In the genomic region with DNA sequence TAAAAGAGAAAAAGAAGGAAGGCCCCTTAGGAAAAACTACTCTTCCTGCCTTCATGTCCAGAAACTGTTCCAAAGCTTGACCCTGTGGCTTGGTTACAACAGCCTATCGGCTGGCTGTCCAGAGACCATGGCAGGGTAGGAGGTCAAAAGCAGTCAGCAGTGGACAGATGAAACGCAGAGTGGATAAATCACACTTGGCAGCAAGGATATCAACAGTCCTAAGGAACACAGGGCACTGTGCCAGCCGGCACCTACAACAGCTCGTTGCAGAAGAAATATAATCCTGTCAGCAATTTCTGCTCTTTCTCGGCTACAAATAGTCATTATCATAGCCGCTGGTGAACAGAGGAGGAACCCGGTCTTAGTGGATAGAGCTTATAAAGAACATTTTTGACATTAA, we compare ENCODE assay signal across 8 mouse cellular contexts.
DNase-seq lines count a peak whose midpoint lies in the region; ATAC-seq lines count a peak whose summit lies in the region.

No protein-coding gene starts in this region.

- peak overlapping the region; percentile 0; the same call in 1 of the 2 replicates for H3K27ac ChIP-seq in kidney, embryonic 14.5 days (ENCODE audit: low read depth, low read length)

- 15% methylated on average over 7 of the region's 7 CpGs for WGBS in kidney, embryonic 14.5 days

- no peak overlapping the region for H3K9ac ChIP-seq in kidney, embryonic 14.5 days (ENCODE audit: low read depth, low read length)

- H3K4me3 ChIP-seq in kidney, embryonic 14.5 days (ENCODE audit: low read length) = no peak overlapping the region

- H3K9me3 ChIP-seq in kidney, embryonic 14.5 days (ENCODE audit: control insufficient read depth, low read length) = no peaks in the 10 kb centered on the region

- no peak overlapping the region for H3K4me2 ChIP-seq in kidney, embryonic 14.5 days (replicated peaks; ENCODE audit: low read depth, low read length)

- H3K36me3 ChIP-seq in kidney, embryonic 14.5 days (ENCODE audit: control insufficient read depth, insufficient read depth, low read length) = no peaks in the 10 kb centered on the region

- intact Hi-C loops in gastrocnemius, postnatal 36 days (cut with DNase I) = no loop called here

- peak; percentile 72; the same call in 1 of the 2 replicates for ATAC-seq in kidney, embryonic 14.5 days (ENCODE audit: low FRiP score, low TSS enrichment)

- peak; percentile 35 for DNase-seq in gastrocnemius, adult 18-20 months (ENCODE audit: low spot score)
- no peak for DNase-seq in gastrocnemius, postnatal 36 days
- DNase-seq in adrenal gland, adult 8-10 months = peak; percentile 61
- peak; percentile 37 for DNase-seq in gastrocnemius, postnatal 10 days
- DNase-seq in ovary, adult 18-20 months (ENCODE audit: low spot score) = peak; percentile 49
- DNase-seq in thymus, postnatal 0 days (ENCODE audit: low spot score) = no peak
- no peak for DNase-seq in embryo, embryonic 11 days

- peaks cover 10% of the 10 kb centered on the region; the same call in 1 of the 2 replicates for H3K4me1 ChIP-seq in kidney, embryonic 14.5 days (ENCODE audit: control insufficient read depth, insufficient read depth, low read length)

- no peaks in the 10 kb centered on the region for H3K27me3 ChIP-seq in kidney, embryonic 14.5 days (ENCODE audit: control insufficient read depth, insufficient read depth, low read length)

Comparison
In these comparisons a context has a peak if more than half of its experiments do, and no peak if none do; other contexts are left out.
1. DNase-seq: peak in gastrocnemius, adult 18-20 months (single experiment), adrenal gland, adult 8-10 months (single experiment), gastrocnemius, postnatal 10 days (single experiment) and ovary, adult 18-20 months (single experiment); none in gastrocnemius, postnatal 36 days (0 of 2), thymus, postnatal 0 days (single experiment) and embryo, embryonic 11 days (single experiment).